In genomic region chr15:11084241-11084992, GRCm38 (mm10) we compare ENCODE assay signal across 12 mouse cellular contexts. TPM values are rescaled to one million over a fixed set of nuclear protein-coding genes. Genes with fewer than 3 reads are reported as not detected.
DNase-seq lines count a peak whose midpoint lies in the region; ATAC-seq and TF ChIP-seq lines count a peak whose summit lies in the region.
"Had no signal": no experiment of that assay in that cellular context is flagged by ENCODE, and none has a peak within 500 bp of the region (broad histone marks: within the 10 kb centered on the region; RNA-seq: fewer than 3 reads in every experiment).

No protein-coding gene starts in this region.

- intact Hi-C loops in left cerebral cortex, adult 2 months (cut with DNase I): no loop called here

- no peak overlapping the region for H3K9ac ChIP-seq in heart, embryonic 12.5 days
- no peak overlapping the region for H3K9ac ChIP-seq in hindbrain, embryonic 11.5 days (ENCODE audit: low read depth, low read length)
- no peak overlapping the region for H3K9ac ChIP-seq in midbrain, embryonic 16.5 days (ENCODE audit: low read depth, low read length)

- no peak overlapping the region for H3K4me3 ChIP-seq in heart, embryonic 10.5 days
- H3K4me3 ChIP-seq in heart, embryonic 12.5 days: no peak overlapping the region
- H3K4me3 ChIP-seq in hindbrain, embryonic 11.5 days (ENCODE audit: low read depth, low read length): no peak overlapping the region
- no peak overlapping the region for H3K4me3 ChIP-seq in midbrain, embryonic 16.5 days (ENCODE audit: low read depth, low read length)
- H3K4me3 ChIP-seq in left cerebral cortex, adult 2 months: no peak overlapping the region

- POLR2A ChIA-PET in Patski (lab: Charles Lee): no interaction called here

- H3K27ac ChIP-seq in heart, embryonic 10.5 days: 0 out of 2 replicates have a peak overlapping the region, but pooled peaks have one; percentile 64
- H3K27ac ChIP-seq in heart, embryonic 12.5 days (ENCODE audit: poor library complexity, severe bottlenecking): no peak overlapping the region
- no peak overlapping the region for H3K27ac ChIP-seq in hindbrain, embryonic 11.5 days (ENCODE audit: low read depth, low read length)
- no peak overlapping the region for H3K27ac ChIP-seq in midbrain, embryonic 16.5 days (ENCODE audit: low read length)
- H3K27ac ChIP-seq in left cerebral cortex, adult 2 months: no peak overlapping the region

- TF ChIP-seq CTCF in Patski (IDR thresholded peaks at IDR 0.05): no peak
- TF ChIP-seq CTCF in left cerebral cortex, adult 2 months (IDR thresholded peaks at IDR 0.05): no peak

- in situ Hi-C loops in Patski (cut with MboI; ENCODE audit: low pct_unique_long_range_greater_than_20kb): no loop called here

- no peaks in the 10 kb centered on the region for H3K9me3 ChIP-seq in heart, embryonic 10.5 days
- no peaks in the 10 kb centered on the region for H3K9me3 ChIP-seq in heart, embryonic 12.5 days (replicated peaks)
- no peaks in the 10 kb centered on the region for H3K9me3 ChIP-seq in hindbrain, embryonic 11.5 days (ENCODE audit: control insufficient read depth, low read length)
- H3K9me3 ChIP-seq in midbrain, embryonic 16.5 days (replicated peaks; ENCODE audit: control insufficient read depth, low read length, poor library complexity, severe bottlenecking): no peaks in the 10 kb centered on the region

- CTCF ChIA-PET in Patski (lab: Charles Lee): interaction anchor here (1.5 kb wide), 1 partner anchor 18 kb away, joined by 3 read pairs; no protein-coding TSS in a partner anchor

- DNase-seq in heart, embryonic 10.5 days (ENCODE audit: low spot score): no peak
- no peak for DNase-seq in Patski (ENCODE audit: low read depth, low spot score)
- peak; percentile 21 for DNase-seq in hindbrain, embryonic 11.5 days (ENCODE audit: low spot score)
- no peak for DNase-seq in left cerebral cortex, adult 2 months (ENCODE audit: extremely low spot score in 1 of 2, low spot score in 2 of 2)
- DNase-seq in thymus, adult 18-20 months: no peak
- DNase-seq in cerebellum, adult 8-10 months: no peak
- DNase-seq: kidney, adult 11 months; right cerebral cortex, adult 18-20 months had no signal

- no peak for ATAC-seq in heart, embryonic 12.5 days (ENCODE audit: insufficient number of reproducible peaks, low FRiP score)
- ATAC-seq in Patski: peak; percentile 26
- ATAC-seq in hindbrain, embryonic 11.5 days (ENCODE audit: low FRiP score): no peak
- peak; percentile 25; the same call in 1 of the 2 replicates for ATAC-seq in midbrain, embryonic 16.5 days

- no peak overlapping the region for H3K4me2 ChIP-seq in heart, embryonic 12.5 days
- no peak overlapping the region for H3K4me2 ChIP-seq in hindbrain, embryonic 11.5 days (replicated peaks; ENCODE audit: low read depth, low read length)
- H3K4me2 ChIP-seq in midbrain, embryonic 16.5 days (ENCODE audit: low read length): no peak overlapping the region

- WGBS in heart, embryonic 10.5 days: 54% methylated on average over 9 of the region's 9 CpGs
- 41% methylated on average over 9 of the region's 9 CpGs for WGBS in heart, embryonic 12.5 days
- WGBS in hindbrain, embryonic 11.5 days: 35% methylated on average over 9 of the region's 9 CpGs
- WGBS in midbrain, embryonic 16.5 days: 29% methylated on average over 9 of the region's 9 CpGs

- peaks cover 7% of the 10 kb centered on the region for H3K4me1 ChIP-seq in heart, embryonic 10.5 days
- peaks cover 6% of the 10 kb centered on the region; the same call in 1 of the 2 replicates for H3K4me1 ChIP-seq in heart, embryonic 12.5 days (replicated peaks)
- H3K4me1 ChIP-seq in hindbrain, embryonic 11.5 days (replicated peaks; ENCODE audit: control insufficient read depth, insufficient read depth, low read length): no peaks in the 10 kb centered on the region
- H3K4me1 ChIP-seq in midbrain, embryonic 16.5 days (ENCODE audit: control insufficient read depth, insufficient read depth, low read length): peaks cover 5% of the 10 kb centered on the region

- H3K36me3 ChIP-seq in heart, embryonic 10.5 days: no peaks in the 10 kb centered on the region
- no peaks in the 10 kb centered on the region for H3K36me3 ChIP-seq in heart, embryonic 12.5 days
- no peaks in the 10 kb centered on the region for H3K36me3 ChIP-seq in hindbrain, embryonic 11.5 days (ENCODE audit: control insufficient read depth, insufficient read depth, low read length)
- no peaks in the 10 kb centered on the region for H3K36me3 ChIP-seq in midbrain, embryonic 16.5 days (ENCODE audit: control insufficient read depth, insufficient read depth, low read length)

- H3K27me3 ChIP-seq in heart, embryonic 10.5 days (ENCODE audit: insufficient read depth, poor library complexity, severe bottlenecking): no peaks in the 10 kb centered on the region
- no peaks in the 10 kb centered on the region for H3K27me3 ChIP-seq in heart, embryonic 12.5 days (replicated peaks)
- H3K27me3 ChIP-seq in Patski: no peaks in the 10 kb centered on the region
- H3K27me3 ChIP-seq in hindbrain, embryonic 11.5 days (ENCODE audit: control insufficient read depth, insufficient read depth, low read length): no peaks in the 10 kb centered on the region
- no peaks in the 10 kb centered on the region for H3K27me3 ChIP-seq in midbrain, embryonic 16.5 days (ENCODE audit: control insufficient read depth, insufficient read depth, low read depth, low read length)

RNA-seq across cellular contexts. Expression of gene Adamts12, which starts 19.8 kb away (rescaled TPM):
- polyA plus RNA-seq in heart, embryonic 10.5 days (2016; fragmentation: Nextera tagmentation; extraction: Ambion mirVana): 1.0 and 2.1 TPM in 2 replicates
- 1.1 and 1.4 TPM in 2 replicates for polyA plus RNA-seq in heart, embryonic 12.5 days (2016; fragmentation: Nextera tagmentation; extraction: Ambion mirVana)
- polyA plus RNA-seq in Patski (2021): 0.36 TPM
- polyA plus RNA-seq in hindbrain, embryonic 11.5 days (2014; fragmentation: Nextera tagmentation; extraction: Ambion mirVana): 2.7 and 2.9 TPM in 2 replicates
- 1.1 and 1.5 TPM in 2 replicates for polyA plus RNA-seq in midbrain, embryonic 16.5 days (2015; fragmentation: Nextera tagmentation; extraction: Ambion mirVana)
- under 1 TPM; 0.48 to 0.58 TPM for total RNA-seq in left cerebral cortex, adult 2 months (2021)

RNA-seq across cellular contexts. Expression of gene Rxfp3, which starts 46.6 kb away (rescaled TPM):
- polyA plus RNA-seq in heart, embryonic 10.5 days (2016; fragmentation: Nextera tagmentation; extraction: Ambion mirVana): 0.05 and 0.48 TPM in 2 replicates
- 0.06 TPM in 2 replicates for polyA plus RNA-seq in heart, embryonic 12.5 days (2016; fragmentation: Nextera tagmentation; extraction: Ambion mirVana)
- not detected for polyA plus RNA-seq in Patski (2021)
- polyA plus RNA-seq in hindbrain, embryonic 11.5 days (2014; fragmentation: Nextera tagmentation; extraction: Ambion mirVana): 0.71 and 1.6 TPM in 2 replicates
- 2.6 and 3.5 TPM in 2 replicates for polyA plus RNA-seq in midbrain, embryonic 16.5 days (2015; fragmentation: Nextera tagmentation; extraction: Ambion mirVana)
- total RNA-seq in left cerebral cortex, adult 2 months (2021): 1 to 10 TPM; 3.1 to 3.8 TPM
- total RNA-seq: common myeloid progenitor, adult 5-6 weeks; gastrocnemius, adult 18-20 months had no signal

Comparison
In these comparisons a context has a peak if more than half of its experiments do, and no peak if none do; other contexts are left out.
1. ATAC-seq: peak in Patski (single experiment) and midbrain, embryonic 16.5 days (single experiment); none in heart, embryonic 12.5 days (single experiment) and hindbrain, embryonic 11.5 days (single experiment).